Mouse (Mus musculus) midbrain, embryonic 14.5 days (tissue): ENCODE data around the gene Adssl1. TPM values are rescaled to one million over a fixed set of nuclear protein-coding genes. Genes with fewer than 3 reads are reported as not detected.

Experiments
- ATAC-seq: fragments of 200-750 bp; cut with Nextera tagmentation; 2 replicates; pipeline ENCODE4 v1.8.0; 2017; ENCODE audit warnings: moderate number of reproducible peaks, moderate library complexity; ENCODE audit not compliant: low FRiP score, low TSS enrichment
- DNase-seq: peaks from one replicate; pipeline ENCODE4 v3.0.0-alpha.2; 2015
- H3K27ac ChIP-seq: fragments of 300-500 bp; sonication (generic); replicated peaks from 2 replicates; pipeline ENCODE4 v1.5.1; 2014; ENCODE audit warnings: mild to moderate bottlenecking, low read depth, low read length, moderate library complexity
- H3K27me3 ChIP-seq: fragments of 300-500 bp; sonication (generic); 2 replicates; pipeline ENCODE4 v1.6.1; 2014; ENCODE audit warnings: low read length, control low read depth, mixed read lengths; ENCODE audit not compliant: control insufficient read depth, insufficient read depth
- H3K36me3 ChIP-seq: fragments of 300-500 bp; sonication (generic); 2 replicates; pipeline ENCODE4 v1.6.1; 2014; ENCODE audit warnings: low read length, control low read depth; ENCODE audit not compliant: control insufficient read depth, insufficient read depth
- H3K4me1 ChIP-seq: fragments of 300-500 bp; sonication (generic); 2 replicates; pipeline ENCODE4 v1.6.1; 2014; ENCODE audit warnings: mild to moderate bottlenecking, antibody characterized with exemption, low read length, control low read depth; ENCODE audit not compliant: control insufficient read depth, insufficient read depth
- H3K4me2 ChIP-seq: fragments of 300-500 bp; sonication (generic); 2 replicates; pipeline ENCODE4 v1.6.1; 2014; ENCODE audit warnings: mild to moderate bottlenecking, low read length, moderate library complexity
- H3K4me3 ChIP-seq: fragments of 300-500 bp; sonication (generic); replicated peaks from 2 replicates; pipeline ENCODE4 v1.5.1; 2014; ENCODE audit warnings: low read depth, low read length
- H3K9ac ChIP-seq: fragments of 300-500 bp; sonication (generic); replicated peaks from 2 replicates; pipeline ENCODE4 v1.6.1; 2014; ENCODE audit warnings: mild to moderate bottlenecking, low read length, moderate library complexity
- H3K9me3 ChIP-seq: fragments of 300-500 bp; sonication (generic); 2 replicates; pipeline ENCODE4 v1.6.1; 2016; ENCODE audit warnings: low read length, control low read depth, mixed read lengths; ENCODE audit not compliant: control insufficient read depth
- WGBS: fragments of 180-500 bp; shearing (Covaris S2); extraction: QIAGEN DNeasy Blood & Tissue Kit; methylation state at CpG from one replicate; pipeline ENCODE4 v1.1.7; 2014; 5-methylcytosine and 5-hydroxymethylcytosine counted together
- polyA plus RNA-seq: library from polyadenylated mRNA; unstranded; fragments of >200 nt; fragmentation: Nextera tagmentation; extraction: Ambion mirVana; gene quantifications from 2 replicates; pipeline ENCODE4 v1.2.1, GENCODE M21; 2014

The Adssl1 gene
- polyA plus RNA-seq, 1 experiment from 2014 or later = 2.8 TPM

GRCm38 (mm10) chr12:112661851-112662250, 42.0 kb downstream of the Adssl1 start:
- H3K36me3 ChIP-seq = peaks cover 76% of the 10 kb centered on the region
- H3K4me1 ChIP-seq = peaks cover 58% of the 10 kb centered on the region
- DNase-seq = no peak
- H3K9me3 ChIP-seq = no peaks in the 10 kb centered on the region
- no peak for ATAC-seq
- H3K27me3 ChIP-seq = no peaks in the 10 kb centered on the region
- H3K27ac ChIP-seq = peak overlapping the region; percentile 78
- H3K4me3 ChIP-seq = no peak overlapping the region
- 83% methylated on average over 9 of the region's 9 CpGs for whole genome bisulfite sequencing
- no peak overlapping the region; the same call in 1 of the 2 replicates for H3K9ac ChIP-seq
- H3K4me2 ChIP-seq = no peak overlapping the region

- Histone ChIP-seq H3K4me2 (peak overlapping the region; percentile 30), H3K9me3 (no peaks in the 10 kb centered on the region), H3K9ac (peak overlapping the region; percentile 30; the same call in 1 of the 2 replicates), H3K36me3 (peaks cover 76% of the 10 kb centered on the region), H3K27me3 (no peaks in the 10 kb centered on the region), H3K4me1 (peaks cover 58% of the 10 kb centered on the region), H3K27ac (peak overlapping the region; percentile 84), H3K4me3 (no peak overlapping the region)
- WGBS = 64% methylated on average over 11 of the region's 11 CpGs
- ATAC-seq (no peak), DNase-seq (peak; percentile 46)
These were observed 43.5 kb downstream of the Adssl1 start for GRCm38 (mm10) chr12:112663303-112663702.

GRCm38 (mm10) chr12:112663716-112664115, 43.9 kb downstream of the Adssl1 start:
- Histone ChIP-seq H3K27me3 (no peaks in the 10 kb centered on the region), H3K4me1 (peaks cover 58% of the 10 kb centered on the region), H3K4me2 (peak overlapping the region; percentile 30), H3K4me3 (no peak overlapping the region), H3K36me3 (peaks cover 76% of the 10 kb centered on the region), H3K9ac (peak overlapping the region; percentile 30; the same call in 1 of the 2 replicates), H3K9me3 (no peaks in the 10 kb centered on the region), H3K27ac (peak overlapping the region; percentile 84)
- 42% methylated on average over 12 of the region's 12 CpGs for WGBS
- peak; percentile 47 for DNase-seq
- ATAC-seq = peak; percentile 43

GRCm38 (mm10) chr12:112664124-112664523, 44.3 kb downstream of the Adssl1 start:
- Histone ChIP-seq H3K9ac (peak overlapping the region; percentile 30; the same call in 1 of the 2 replicates), H3K27ac (peak overlapping the region; percentile 84), H3K4me3 (no peak overlapping the region), H3K27me3 (no peaks in the 10 kb centered on the region), H3K9me3 (no peaks in the 10 kb centered on the region), H3K4me1 (peaks cover 58% of the 10 kb centered on the region), H3K4me2 (peak overlapping the region; percentile 30), H3K36me3 (peaks cover 76% of the 10 kb centered on the region)
- DNase-seq = peak; percentile 75
- WGBS = 11% methylated on average over 2 of the region's 2 CpGs
- ATAC-seq = peak; percentile 55

- Histone ChIP-seq H3K27ac (peak overlapping the region; percentile 84), H3K4me1 (peaks cover 58% of the 10 kb centered on the region), H3K9me3 (no peaks in the 10 kb centered on the region), H3K4me2 (peak overlapping the region; percentile 36; the same call in 1 of the 2 replicates), H3K36me3 (peaks cover 76% of the 10 kb centered on the region), H3K9ac (no peak overlapping the region), H3K4me3 (no peak overlapping the region), H3K27me3 (no peaks in the 10 kb centered on the region)
- 63% methylated on average over 5 of the region's 5 CpGs for WGBS
- no peak for DNase-seq
- ATAC-seq = no peak
These were observed 44.8 kb downstream of the Adssl1 start for GRCm38 (mm10) chr12:112664656-112665055.

GRCm38 (mm10) chr12:112665445-112665844, 45.6 kb downstream of the Adssl1 start:
- Histone ChIP-seq H3K9ac (peak overlapping the region; percentile 39; the same call in 1 of the 2 replicates), H3K4me3 (no peak overlapping the region), H3K4me2 (peak overlapping the region; percentile 36), H3K27me3 (no peaks in the 10 kb centered on the region), H3K4me1 (peaks cover 58% of the 10 kb centered on the region), H3K9me3 (no peaks in the 10 kb centered on the region), H3K36me3 (peaks cover 76% of the 10 kb centered on the region), H3K27ac (peak overlapping the region; percentile 84)
- DNase-seq (peak; percentile 86), ATAC-seq (peak; percentile 28; the same call in 1 of the 2 replicates)
- WGBS = 35% methylated on average over 18 of the region's 18 CpGs

GRCm38 (mm10) chr12:112665881-112666544, 46.2 kb downstream of the Adssl1 start:
- no peak for ATAC-seq
- H3K9ac ChIP-seq = peak overlapping the region; percentile 20; the same call in 1 of the 2 replicates
- H3K4me1 ChIP-seq = peaks cover 57% of the 10 kb centered on the region
- H3K27ac ChIP-seq = peak overlapping the region; percentile 84
- H3K4me2 ChIP-seq = peak overlapping the region; percentile 36
- H3K36me3 ChIP-seq = peaks cover 76% of the 10 kb centered on the region
- DNase-seq = no peak
- no peaks in the 10 kb centered on the region for H3K9me3 ChIP-seq
- WGBS = 94% methylated on average over 9 of the region's 9 CpGs
- H3K4me3 ChIP-seq = no peak overlapping the region
- H3K27me3 ChIP-seq = no peaks in the 10 kb centered on the region

- no peak for DNase-seq
- no peak overlapping the region for H3K4me2 ChIP-seq
- peaks cover 57% of the 10 kb centered on the region for H3K4me1 ChIP-seq
- no peak overlapping the region for H3K9ac ChIP-seq
- no peak for ATAC-seq
- H3K36me3 ChIP-seq = peaks cover 64% of the 10 kb centered on the region
- WGBS = 88% methylated on average over 10 of the region's 10 CpGs
- peak overlapping the region; percentile 84; the same call in 1 of the 2 replicates for H3K27ac ChIP-seq
- H3K4me3 ChIP-seq = no peak overlapping the region
- no peaks in the 10 kb centered on the region for H3K9me3 ChIP-seq
- H3K27me3 ChIP-seq = no peaks in the 10 kb centered on the region
These were observed 47.9 kb downstream of the Adssl1 start for GRCm38 (mm10) chr12:112667619-112668297.
